Mouse (Mus musculus): ENCODE results near the gene Adh5. TPM values are rescaled to one million over a fixed set of nuclear protein-coding genes. Genes with fewer than 3 reads are reported as not detected.
"Not testable (repeated sequence)": the region's sequence is repeated elsewhere in the genome, so short reads cannot be mapped to it uniquely, and the experiment has no call there.

Gene Adh5
- total RNA-seq, 2 experiments from 2014 or later: 209 TPM

DNA sequence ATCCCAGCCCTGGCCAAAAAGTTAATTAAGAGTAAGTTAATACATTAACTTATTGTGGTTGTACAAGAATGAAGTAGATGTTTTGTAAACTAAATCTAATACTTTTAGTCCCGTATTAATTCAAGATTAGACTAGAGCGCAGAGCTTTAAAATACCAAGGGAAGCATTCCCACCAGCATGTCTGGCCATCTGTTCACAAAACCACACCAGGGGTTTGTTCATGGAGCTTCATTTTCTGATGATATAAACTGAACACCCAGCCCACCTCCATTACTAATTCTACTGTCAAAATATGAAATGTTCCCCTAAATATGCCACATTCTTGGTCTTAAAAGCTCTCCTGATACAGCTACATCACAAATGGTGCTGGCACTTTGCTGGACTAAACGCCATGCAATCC lies 15.5 kb downstream of the Adh5 start:
- DNase-seq: no peak

- DNase-seq: no peak
Measured at GRCm38 (mm10) chr3:138460260-138460659, 17.4 kb downstream of the Adh5 start.

DNA sequence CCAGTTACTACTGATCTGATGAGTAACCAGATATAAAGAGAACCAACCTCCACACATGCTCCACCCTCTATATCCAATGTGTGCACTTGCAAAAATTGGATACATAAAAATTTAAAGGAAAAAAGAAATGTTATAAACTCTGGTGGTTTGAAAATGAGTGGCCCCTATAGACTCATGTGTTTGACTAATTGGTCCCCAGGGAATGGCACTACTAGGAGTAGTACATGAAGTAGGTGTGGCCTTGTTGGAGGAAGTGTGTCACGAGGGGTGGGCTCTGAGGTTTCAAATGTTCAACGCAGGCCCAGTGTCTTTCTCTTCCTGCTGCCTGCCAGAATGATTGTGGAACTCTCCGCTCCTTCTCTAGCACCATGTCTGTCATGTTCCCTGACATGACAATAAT lies 18.9 kb downstream of the Adh5 start:
- no peak for DNase-seq

- DNase-seq: peak; percentile 37
Measured at GRCm38 (mm10) chr3:138463137-138463536, 20.2 kb downstream of the Adh5 start.

- no peak for DNase-seq
Measured at GRCm38 (mm10) chr3:138463807-138464206, 20.9 kb downstream of the Adh5 start.

- DNase-seq: no peak
Measured at GRCm38 (mm10) chr3:138464573-138465147, 21.8 kb downstream of the Adh5 start.

DNA sequence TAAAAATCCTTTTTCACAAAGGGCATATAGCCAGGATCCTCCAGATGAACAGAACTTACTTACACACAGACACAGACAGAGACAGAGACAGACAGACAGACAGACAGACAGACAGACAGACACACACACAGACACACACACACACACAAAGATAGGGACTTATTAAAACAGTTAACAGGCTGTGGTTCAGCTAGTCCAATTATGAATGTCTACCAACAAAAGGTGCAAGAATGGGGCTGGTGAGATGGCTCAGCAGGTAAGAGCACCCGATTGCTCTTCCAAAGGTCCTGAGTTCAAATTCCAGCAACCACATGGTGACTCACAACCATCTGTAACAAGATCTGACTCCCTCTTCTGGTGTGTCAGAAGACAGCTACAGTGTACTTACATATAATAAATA lies 23.8 kb downstream of the Adh5 start:
- DNase-seq: not testable (repeated sequence)

DNA sequence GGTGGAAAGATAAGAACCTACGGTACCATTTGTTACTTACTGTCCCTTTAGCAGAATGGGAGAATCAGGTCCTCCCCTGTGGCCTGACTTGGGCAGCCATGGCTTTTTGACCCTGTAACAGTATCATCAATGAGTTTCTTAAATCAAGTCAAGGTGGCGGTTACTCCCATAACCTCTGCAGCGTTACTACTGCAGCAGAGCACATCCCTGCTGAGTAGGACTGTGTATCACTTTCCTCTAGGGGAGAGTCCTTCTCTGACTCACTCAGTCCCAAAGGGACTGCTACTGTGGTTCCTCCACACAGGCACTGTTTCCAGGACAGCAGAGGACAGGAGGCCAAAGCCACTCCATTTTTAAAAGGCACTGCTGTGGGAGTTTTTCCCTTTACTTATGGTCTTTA lies 28.2 kb downstream of the Adh5 start:
- no peak for DNase-seq

- DNase-seq: no peak
Measured at GRCm38 (mm10) chr3:138479489-138479888, 36.6 kb downstream of the Adh5 start.

GRCm38 (mm10) chr3:138481526-138482284 lies 38.8 kb downstream of the Adh5 start:
- DNase-seq: peak; percentile 22

DNA sequence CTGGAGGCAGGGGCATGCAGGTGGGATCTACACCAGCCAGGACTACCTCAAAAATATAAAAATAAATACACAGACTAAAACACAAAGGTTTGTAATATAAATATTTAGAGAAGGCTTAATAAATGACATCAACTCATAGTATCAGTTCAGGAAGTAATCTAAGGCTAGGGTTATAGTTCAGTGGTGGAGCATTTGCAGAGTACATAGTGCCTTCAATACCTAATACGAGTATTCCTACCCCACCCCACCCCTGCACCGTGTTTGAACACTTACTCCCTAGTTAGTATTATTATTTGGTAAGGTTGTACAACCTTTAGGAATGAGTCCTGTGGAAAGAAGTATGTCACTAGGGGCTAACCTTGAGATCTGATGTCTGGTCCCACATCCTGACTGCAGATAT lies 40.3 kb downstream of the Adh5 start:
- DNase-seq: no peak

DNA sequence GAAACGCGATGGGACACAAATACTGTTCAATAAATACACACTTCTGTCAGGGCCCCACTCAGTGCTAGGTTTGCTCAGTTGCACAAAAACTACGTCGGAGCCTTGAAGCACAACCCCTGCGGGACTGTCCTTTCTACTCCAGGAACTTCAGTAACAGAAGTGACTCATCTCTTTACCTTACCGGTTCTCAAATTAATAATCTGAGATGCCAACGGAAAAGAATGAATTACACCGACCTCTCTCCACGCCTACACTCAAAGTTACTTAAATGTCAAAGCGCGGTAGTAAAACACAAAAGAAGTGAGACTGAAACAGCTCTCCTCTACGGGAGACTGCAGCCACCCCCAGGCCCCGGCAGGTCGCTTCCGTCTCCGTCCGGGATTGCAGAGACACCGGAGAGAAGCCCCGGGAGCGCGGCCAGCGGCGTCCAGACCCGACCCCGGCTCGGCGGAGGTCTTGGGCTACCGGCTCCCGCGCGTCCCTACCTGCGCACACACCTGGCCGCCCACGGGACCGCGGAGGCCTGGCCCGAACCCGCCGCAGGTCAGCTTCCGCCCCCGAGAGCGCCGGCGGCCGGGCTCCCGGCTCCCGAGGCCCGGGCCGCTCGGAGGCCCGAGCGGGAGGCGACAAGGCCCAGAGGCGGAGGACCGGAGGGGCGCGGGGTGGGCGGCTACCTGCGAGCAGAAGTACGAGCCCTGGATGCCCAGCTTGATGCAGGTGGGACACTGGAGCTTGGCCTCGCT lies 45.9 kb downstream of the Adh5 start:
- peak; percentile 24 for DNase-seq

- DNase-seq: peak; percentile 100
Measured at GRCm38 (mm10) chr3:138489327-138490033, 46.6 kb downstream of the Adh5 start, which contains the start of gene Metap1. Gene Metap1, minus strand, starts transcription at chr3:138489515.

- DNase-seq: no peak
Measured at GRCm38 (mm10) chr3:138490034-138490337, 47.1 kb downstream of the Adh5 start.

- DNase-seq: no peak
Measured at GRCm38 (mm10) chr3:138493668-138494067, 50.8 kb downstream of the Adh5 start.

GRCm38 (mm10) chr3:138494565-138494964 lies 51.7 kb downstream of the Adh5 start:
- DNase-seq: no peak

DNA sequence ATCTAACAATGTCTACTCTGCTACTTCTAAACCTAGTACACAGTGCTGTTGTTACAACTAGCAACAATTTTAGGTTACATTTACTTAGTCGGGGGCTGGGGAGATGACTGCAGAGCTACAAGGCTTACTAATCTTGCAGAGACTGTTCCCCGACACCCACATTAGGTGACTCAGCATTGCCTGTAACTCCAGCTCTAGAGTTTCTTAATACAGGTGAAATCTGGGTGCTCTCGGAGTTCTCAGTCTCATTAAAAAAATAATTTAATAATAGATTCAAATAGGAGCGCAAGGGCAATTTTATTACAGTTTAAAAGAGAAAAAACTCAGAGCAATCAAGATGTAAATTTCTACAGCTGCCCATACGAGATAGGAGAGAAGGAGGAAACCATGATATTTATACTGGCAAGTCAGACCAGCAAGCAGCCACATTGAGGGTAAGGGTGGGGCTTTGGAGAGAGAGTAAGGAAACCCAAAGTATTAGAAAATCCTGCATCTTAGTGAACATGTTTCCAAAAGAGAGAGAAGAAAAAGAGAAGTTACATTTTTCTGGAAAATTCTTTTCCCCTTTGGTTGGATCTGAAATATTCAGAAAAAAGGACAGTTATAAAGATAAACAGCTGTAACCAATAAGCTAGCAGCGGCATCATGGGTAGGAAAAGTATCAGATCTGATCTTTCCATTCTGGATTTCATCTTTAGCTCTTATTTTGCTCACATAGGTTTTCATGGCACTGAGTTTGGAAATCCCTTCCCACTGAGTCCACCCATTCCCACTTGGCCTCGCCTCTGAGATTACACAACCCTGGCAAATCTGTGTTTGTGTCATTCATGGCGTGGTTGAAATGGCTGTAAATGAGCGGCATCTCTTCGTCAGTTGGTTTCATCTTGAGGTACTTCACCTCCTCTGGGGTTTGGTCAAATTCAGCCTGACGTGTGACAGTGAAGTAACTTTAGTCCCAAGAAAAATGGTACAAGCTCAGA lies 52.6 kb downstream of the Adh5 start:
- DNase-seq: no peak

DNA sequence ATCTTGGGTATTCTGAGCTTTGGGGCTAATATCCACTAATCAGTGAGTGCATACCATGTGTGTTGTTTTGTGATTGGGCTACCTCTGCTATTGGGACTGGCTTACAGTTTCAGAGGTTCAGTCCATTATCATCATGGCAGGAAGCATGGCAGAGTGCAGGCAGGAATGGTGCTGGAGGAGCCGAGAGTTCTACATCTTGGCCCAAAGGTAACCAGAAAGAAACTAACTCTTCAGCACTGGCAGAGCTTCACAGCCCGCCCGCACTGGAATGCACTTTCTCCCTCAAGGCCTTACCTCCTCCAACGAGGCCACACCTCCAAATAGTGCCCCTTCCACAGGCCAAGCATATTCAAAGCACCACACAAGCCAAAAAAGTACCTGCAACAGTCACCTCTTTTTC lies 55.8 kb downstream of the Adh5 start:
- no peak for DNase-seq

GRCm38 (mm10) chr3:138499854-138500740 lies 57.2 kb downstream of the Adh5 start:
- no peak for DNase-seq

DNA sequence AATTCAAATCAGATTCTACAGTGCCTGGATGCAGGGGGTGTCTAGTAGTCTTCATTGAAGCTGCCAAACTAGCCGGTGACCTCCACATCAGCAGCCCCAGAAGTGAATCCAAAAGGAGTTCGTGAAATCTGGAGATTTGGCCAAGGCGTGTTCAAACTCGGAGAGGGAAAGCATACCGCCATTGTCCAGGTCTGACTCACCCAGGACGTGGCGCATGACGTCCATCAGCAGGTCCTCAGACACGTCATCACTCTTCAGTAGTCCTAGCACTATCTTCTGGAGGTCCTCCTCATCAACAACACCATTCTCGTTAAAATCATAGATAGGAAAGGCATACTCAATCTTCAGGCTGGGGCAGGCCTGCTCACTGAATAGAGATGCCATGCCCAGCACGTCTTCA lies 60.9 kb downstream of the Adh5 start:
- DNase-seq: no peak
